Mouse (Mus musculus) hematopoietic stem cell, adult 5-6 weeks (primary cell): ENCODE data around the gene Csmd2. TPM values are rescaled to one million over a fixed set of nuclear protein-coding genes. Genes with fewer than 3 reads are reported as not detected.

Source experiments
- ATAC-seq, 2 experiments: fragments of 125-278 bp in 1 of 2; replicated peaks in 1 of 2; 2 replicates each; pipeline ENCODE4 v1.8.0; 2016 to 2017; ENCODE audit warnings: inconsistent platforms in 2 of 2, mild to moderate bottlenecking in 2 of 2, moderate number of reproducible peaks in 2 of 2, low read depth in 1 of 2, moderate TSS enrichment in 1 of 2; ENCODE audit not compliant: low FRiP score in 2 of 2, poor library complexity in 2 of 2, severe bottlenecking in 2 of 2, insufficient read depth in 1 of 2, low TSS enrichment in 1 of 2
- total RNA-seq: library from RNA; stranded (forward); fragments of 172-1452, 232-1000 nt; gene quantifications from 2 replicates; pipeline ENCODE4 v1.2.3, GENCODE M21; 2017

The Csmd2 gene
- total RNA-seq, result 0.56 TPM in 1 of 2 replicates, not detected in the other

DNA sequence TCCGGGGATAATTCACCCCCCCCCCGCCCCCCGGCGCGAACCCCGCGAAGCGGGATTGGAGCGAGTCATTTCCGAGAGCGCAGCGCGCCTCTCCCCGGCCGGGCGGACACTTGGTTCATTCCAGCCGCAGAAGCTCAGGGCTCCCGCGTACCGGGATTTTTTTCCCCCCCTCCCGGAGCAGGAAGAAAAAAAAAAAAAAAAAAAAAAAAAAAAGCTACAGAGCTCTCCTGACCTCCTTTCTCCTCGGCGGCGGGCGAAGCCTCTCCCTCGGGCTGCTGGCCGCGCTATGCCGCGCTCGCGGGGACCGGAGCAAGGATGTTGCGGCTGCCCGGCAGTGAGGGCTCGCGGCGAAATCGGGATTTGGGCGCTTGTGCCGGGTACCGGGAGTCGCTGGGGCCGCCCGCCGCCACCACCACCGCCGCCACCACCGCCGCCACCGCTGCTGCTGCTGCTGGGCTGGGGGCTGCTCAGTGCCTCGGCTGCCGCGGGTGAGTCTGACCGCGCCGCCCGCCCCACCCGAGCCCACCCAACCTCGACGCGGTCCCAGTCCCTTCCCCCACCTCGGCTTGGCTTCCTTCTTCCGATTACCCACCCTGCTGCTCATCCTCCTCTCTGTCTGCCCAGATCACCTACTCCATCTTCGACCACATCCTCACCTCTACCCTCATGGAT is at the start of gene Csmd2:
Csmd2 (plus strand) TSS at position 74 of the 672 bp plus-strand sequence.
- ATAC-seq, result no peak

DNA sequence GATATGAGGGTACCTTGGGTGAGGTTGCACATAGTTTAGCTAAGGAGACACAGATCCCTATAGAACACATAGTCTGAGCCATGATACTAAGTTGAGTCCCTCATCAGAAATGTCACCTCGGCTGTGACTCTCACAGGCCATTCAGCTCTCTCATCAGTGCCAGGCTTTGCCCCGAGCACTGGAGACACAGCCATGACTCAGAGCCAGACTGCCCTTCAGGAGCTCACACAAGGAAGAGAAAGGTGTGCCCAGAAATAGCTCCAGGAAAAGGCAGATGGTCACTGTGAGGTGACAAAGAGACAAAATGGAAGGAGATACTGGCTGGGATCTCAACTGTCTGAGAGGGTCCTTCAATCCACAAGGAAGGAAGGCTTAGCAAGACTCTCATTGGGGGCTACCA is 40.0 kb upstream of the Csmd2 start:
- no peak for ATAC-seq

DNA sequence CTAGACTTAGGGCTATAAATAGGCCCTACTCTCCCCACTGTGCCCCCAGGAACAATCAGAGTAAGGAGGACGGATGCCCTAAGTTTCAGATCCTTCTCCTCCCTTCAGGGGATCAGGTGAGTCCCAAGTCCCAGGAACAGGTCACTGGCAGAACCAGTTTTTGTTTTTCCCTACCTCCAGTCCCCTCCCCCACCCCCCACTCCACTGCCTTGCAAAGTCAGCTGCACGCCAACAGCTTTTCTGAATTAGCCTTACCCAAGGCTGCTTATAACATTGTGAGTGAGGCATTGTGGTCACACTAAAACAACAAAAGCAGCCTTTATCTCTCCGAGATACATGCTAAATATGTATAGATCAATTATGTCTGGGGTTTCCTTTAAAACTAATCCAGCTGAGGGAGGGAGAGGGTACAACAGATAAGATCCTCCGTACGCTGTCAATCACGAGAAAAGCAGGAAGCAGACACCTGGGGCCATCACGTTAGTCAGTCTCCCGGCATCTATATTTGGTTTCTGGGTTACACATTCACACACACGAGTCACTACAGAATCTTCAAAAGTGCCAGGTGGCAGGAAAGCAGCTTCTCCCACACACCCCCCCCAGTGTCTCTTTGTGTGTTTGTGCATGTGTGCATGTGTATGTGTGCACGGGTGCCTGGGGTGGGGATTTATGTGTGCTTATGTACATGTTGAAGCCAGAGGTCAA is 34.5 kb upstream of the Csmd2 start:
- no peak for ATAC-seq

DNA sequence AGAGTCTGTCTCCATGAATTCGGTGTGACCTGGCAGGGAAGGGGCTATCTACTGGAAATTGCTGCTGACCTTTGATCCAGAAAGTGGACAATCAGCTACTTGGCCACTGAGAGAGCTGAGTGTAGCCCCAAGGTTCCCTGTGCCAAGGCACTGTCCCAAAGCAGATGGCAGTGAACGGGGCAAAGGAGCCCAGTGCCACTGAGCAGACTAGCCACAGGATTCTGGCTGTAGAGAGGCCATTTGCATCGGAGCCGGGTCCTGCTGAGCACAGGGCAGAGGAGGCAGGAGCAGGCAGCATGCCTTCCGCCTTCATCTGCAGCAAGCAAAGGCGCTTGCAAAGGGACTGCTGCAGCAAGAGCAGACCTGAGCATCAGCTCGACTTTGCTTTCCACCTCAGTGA is 18.6 kb upstream of the Csmd2 start:
- no peak for ATAC-seq

DNA sequence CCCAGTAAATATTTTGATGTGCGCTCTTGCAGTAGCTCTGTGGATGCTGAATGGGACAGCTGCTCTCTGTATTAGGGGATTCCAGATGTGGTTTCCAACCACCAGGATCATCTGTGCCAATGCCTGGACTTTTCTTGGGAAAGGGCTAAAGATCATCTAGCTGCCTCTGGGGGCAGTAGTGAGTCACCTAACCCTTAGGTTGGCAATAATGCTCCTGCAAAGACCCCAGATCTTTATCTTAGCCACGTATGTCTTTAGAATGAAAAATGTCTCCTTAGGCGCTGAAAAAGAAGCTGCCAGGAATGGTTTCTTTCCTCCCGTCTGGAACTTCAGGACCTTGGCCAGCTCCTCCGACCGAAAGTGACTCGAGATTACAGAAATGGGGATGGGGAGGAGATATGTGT is 17.6 kb upstream of the Csmd2 start:
- no peak for ATAC-seq

DNA sequence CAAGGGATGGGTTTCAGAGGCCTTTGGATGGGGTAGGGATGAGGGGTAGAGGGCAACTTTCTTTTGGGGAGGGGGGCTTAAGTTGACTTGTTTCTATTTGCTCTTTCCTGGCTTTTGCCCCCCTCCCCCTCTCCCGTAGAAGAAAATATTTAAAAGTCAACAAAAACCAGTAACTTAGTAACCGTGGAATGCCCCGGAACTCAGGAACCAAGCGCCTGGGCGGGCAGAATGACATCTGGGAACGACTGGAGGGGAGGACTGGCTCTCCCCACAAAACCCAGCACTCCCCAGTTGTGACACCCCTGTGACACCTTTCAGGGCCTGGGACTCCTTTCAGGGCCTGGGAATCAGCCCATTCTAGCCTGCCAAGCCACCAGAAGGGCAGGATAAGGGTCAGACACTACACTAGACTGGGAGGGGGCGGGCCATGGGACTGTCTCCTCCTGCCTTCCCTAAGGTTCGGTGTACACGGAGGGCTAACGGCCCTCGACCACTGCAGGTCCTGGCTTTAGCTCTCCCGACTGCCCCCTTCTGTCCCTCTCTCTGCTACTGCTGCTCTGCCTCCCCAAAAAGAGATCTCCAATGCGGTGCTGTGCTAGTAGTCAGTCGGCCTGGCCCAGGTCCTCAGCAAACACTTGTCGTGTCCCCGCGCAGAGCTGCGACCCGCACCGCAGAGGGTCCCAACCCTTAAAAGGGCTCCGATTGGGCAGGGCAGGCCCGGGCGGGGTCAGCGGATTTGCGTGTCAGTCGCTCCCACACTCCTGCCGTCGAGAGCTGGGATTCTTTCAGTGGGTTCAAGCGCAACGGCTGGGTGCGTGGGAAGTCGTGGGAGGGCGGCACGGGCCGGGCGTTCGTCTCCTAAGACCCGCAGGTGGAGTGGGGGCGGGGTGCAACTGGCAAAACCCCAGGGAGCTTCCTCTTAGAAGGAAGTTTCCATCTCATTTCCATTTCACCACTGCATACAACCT is 16.5 kb upstream of the Csmd2 start, which contains the start of gene CK137956:
CK137956 (minus strand) TSS at position 51 of the 968 bp plus-strand sequence.
- no peak; a peak in 1 of 4 replicates for ATAC-seq

GRCm38 (mm10) chr4:127972976-127973375 is 14.7 kb upstream of the Csmd2 start:
- no peak for ATAC-seq

GRCm38 (mm10) chr4:127981125-127981524 is 6.5 kb upstream of the Csmd2 start:
- no peak for ATAC-seq

DNA sequence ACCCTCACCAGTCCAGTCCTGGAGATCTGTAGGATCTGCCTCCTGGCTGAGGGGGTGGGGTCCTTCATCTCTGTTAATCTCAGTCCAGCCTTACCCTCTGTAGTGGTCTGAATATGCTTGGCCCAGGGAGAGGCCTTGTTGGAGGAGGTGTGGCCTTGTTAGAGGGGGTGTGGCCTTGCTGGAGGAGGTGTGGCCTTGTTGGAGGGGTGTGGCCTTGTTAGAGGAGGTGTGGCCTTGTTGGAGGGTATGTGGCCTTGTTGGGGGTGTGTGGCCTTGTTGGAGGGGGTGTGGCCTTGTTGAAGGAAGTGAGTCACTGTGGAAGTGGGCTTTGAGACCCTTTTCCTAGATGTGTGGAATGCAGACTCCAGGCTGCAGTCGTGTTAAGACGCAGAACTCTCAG is 3.2 kb upstream of the Csmd2 start:
- no peak for ATAC-seq

DNA sequence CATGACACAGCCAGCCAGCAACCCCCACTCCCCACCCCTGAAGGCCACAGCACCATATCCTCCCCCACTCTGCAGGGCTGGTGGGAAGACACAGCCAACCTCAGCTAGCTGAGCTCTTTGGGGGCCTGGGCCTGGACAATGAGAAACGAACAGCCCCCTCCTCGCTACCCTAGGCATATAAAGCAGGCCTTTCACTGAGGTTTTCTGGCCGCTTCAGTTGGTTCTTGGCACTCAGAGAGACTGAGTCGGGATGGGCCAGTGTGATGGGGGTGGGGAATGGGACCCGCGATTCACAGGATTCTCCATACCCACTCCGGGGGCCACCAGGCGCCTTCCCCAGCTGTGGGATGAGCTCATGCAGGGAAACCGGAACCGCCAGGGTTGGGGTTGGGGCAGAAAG is 1.8 kb upstream of the Csmd2 start:
- ATAC-seq, result no peak

- no peak for ATAC-seq
Observed at GRCm38 (mm10) chr4:127986491-127987075, 1.1 kb upstream of the Csmd2 start.

DNA sequence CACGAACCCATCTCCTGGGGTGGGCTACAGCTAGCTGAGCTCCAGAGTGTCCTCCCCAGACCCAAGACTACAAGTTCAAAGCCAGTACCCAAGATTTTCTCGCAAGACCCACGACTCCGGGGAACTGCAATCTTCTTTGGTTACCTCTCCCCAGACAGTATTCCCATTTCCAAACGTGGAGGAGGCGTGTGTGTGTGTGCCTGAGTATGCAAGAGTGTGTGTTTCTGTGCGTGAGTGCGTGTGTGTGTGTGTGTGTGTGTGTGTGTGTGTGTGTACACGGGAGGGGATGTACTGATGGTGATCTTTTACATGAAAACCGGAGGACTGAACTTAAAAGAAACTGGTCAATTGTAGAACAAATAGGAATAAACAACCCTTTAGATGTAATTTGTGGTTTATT is 387 bp upstream of the Csmd2 start:
- ATAC-seq, result no peak

- ATAC-seq, result no peak
Observed at GRCm38 (mm10) chr4:127988526-127989180, 996 bp downstream of the Csmd2 start.

DNA sequence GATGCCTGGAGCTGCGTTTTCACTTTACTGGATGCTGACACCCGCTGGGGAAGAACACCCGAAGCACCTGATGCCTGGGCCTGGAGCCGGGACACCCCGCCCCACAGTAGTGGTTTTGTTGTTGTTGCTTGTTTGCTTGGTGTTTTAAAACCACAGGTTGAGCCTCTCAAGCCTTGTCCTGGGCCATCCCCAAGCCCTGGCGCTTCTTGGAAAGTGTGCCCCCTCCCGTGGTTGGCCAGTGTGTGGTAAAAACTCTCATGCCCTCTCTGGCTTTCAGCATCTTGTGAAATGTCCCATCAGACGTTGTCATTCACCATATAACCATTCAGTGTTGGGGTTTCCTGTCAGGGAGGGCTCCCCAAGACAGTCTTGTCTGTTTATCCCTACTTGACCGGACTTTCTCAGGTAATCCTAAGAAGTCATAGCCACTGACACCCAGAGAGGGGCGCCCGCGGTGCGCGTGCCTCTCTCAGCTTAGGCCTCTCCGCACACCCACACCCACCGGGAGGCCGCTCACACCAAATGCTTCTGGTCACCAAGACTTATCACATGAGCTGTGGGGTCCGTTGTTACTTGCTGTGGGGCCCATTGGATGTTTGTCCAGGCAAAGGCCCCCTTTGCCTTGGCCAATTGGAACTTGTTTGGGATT is 1.8 kb downstream of the Csmd2 start:
- ATAC-seq, result no peak

DNA sequence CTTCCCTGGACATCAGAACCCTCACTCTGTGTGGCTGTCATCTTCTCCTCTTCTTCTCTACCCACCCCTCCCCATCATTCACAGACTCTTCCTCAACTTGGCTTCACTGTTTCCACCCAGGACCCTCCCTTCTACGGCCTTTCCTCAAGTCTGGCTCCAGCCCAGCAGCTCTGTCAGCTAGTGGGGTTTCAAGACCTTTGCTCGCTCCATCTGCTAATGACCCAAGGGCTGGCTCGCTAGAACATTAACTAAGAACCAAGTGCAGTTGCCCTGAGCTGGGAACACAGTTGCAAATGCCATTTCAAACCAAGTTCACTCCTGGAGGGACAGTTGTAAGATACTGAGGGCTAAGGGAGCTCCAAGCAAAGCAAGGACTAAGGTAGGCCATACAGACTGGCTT is 11.6 kb downstream of the Csmd2 start:
- ATAC-seq, result no peak

GRCm38 (mm10) chr4:128002638-128003101 is 15.0 kb downstream of the Csmd2 start:
- peak in 1 of 2 experiments; percentile 48; a peak in 2 of 4 replicates for ATAC-seq
